Mouse (Mus musculus) brain, embryonic 14.5 days (tissue): ENCODE measurements around the gene Chpf. TPM values are rescaled to one million over a fixed set of nuclear protein-coding genes. Genes with fewer than 3 reads are reported as not detected.

ENCODE experiments used
- DNase-seq: peaks from one replicate; pipeline ENCODE4 v3.0.0-alpha.2; 2011; ENCODE audit warnings: low read depth
- CTCF ChIP-seq: fragments of 200-500 bp; IDR thresholded peaks from 2 replicates; pipeline ENCODE4 v1.5.1; 2012; ENCODE audit warnings: inconsistent platforms, mild to moderate bottlenecking, moderate library complexity, borderline replicate concordance; ENCODE audit not compliant: insufficient read depth, insufficient read length; ENCODE audit errors: extremely low read depth
- POLR2A ChIP-seq: fragments of 200-500 bp; IDR thresholded peaks from 2 replicates; pipeline ENCODE4 v1.6.1; 2012; ENCODE audit warnings: mild to moderate bottlenecking, inconsistent platforms, borderline replicate concordance; ENCODE audit not compliant: poor library complexity, insufficient read depth, insufficient read length, severe bottlenecking; ENCODE audit errors: extremely low read depth
- polyA plus RNA-seq: library from polyadenylated mRNA; depleted of rRNA; stranded (reverse); fragments of >200 nt; gene quantifications from 2 replicates; pipeline ENCODE4 v1.2.3, GENCODE M21; 2012

The Chpf gene
- polyA plus RNA-seq, 1 experiment = 78.3 TPM

DNA sequence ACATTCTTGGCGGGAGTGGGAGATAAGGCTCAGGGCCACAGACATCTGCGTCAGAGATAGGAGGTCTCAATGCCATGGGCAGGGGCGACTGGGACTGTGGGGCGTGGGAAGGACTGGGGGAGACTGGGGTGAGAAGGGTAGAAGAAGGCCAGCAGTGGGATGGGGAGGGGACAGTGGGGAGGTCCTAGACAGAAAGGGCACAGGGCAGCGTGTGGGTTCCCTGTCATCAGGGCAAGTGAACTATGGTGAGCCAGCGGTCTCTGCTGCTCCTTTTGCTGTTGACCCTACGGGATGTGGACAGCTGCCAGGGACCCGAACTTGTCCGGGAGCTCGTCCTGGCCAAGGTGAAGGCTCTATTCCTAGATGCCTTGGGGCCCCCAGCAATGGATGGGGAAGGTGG, 27.9 kb upstream of the Chpf start, which contains the start of gene Inha:
Gene Inha (plus strand): TSS at position 72 of the 400 bp plus-strand sequence.
- DNase-seq = no peak
- TF ChIP-seq CTCF = no peak

DNA sequence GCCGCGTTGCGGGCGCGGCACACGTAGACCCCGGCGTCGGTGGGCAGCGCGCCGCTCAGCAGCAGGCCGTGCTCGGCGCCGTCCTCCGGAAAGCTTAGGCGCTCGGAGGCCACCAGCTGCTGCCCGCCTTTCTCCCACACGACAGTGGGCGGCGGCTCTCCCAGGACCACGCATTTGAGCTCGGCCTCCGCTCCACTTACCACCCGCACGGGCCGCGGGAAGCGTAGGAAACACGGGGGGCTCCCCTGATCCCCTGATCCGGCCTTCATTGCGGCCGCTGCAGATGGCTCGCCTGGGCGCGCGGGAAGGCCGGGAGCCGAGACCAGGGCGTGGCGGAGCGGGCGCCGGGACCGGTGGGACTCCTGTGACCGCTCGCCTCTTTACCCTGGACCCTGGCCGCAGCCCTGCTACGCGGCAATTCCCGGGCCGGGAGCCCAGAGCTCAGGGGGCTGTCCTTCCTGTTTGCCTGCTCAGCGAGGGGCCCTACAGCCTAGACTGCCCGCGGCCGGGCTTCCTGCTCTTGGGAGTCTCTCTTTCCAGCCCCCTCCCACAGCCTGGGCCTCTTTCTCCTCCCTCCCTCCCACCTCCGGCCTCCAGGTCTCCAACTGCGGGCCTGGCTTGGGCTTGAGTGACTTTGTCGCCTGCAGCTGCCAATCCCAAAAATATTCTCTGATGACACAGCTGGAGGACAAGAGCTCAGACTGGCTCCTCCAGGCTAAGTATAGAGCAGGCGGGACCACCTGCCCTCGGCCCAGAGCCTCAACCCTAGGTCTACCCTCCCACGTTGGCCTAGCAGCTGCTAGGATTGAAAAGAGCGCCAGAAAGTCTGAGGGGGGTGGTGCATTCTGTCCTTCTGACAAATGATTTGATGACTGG, 27.1 kb upstream of the Chpf start, which contains the start of gene Obsl1:
Gene Obsl1 (minus strand): TSS at position 497 of the 876 bp plus-strand sequence.
- peak; percentile 28 for TF ChIP-seq POLR2A
- TF ChIP-seq CTCF = no peak
- DNase-seq = peak; percentile 78

DNA sequence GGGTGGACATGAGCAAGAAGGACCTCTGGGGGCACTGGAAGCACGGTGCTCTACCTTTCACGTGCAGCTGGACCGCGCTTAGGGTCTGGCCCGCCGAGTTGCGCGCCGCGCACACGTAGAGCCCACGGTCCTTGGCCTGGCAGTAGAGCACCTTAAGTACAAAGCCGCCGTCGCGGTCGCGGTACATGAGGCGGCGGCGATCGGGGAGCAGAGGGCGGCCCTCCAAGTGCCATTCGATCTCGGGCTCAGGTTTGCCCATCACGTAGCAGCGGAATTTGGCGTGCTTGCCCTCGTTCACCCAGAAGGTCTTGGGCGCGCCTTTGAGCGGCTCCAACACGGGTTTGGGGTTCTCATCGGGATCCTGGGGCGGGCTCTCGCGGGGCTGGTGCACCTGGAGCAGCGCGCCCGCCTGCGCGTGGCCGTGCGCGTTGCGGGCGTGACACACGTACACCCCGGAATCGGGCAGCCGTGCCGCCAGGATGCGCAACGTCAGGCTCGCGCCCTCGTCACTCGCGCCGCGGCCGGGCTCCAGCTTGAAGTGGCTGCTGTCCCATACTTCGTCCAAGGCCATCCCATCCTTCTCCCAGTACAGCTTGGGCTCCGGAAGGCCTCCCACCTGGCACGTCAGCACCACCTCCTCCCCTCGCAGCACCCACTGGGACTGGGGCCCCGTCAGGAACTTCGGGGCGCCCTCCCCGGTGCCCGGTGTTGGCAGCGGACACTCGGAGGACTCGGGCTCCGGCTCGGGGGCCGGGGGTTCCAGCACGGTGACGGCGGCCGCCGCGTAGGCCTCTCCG, 26.2 kb upstream of the Chpf start:
- peak; percentile 86 for DNase-seq
- no peak for TF ChIP-seq CTCF
- TF ChIP-seq POLR2A = peak; percentile 72

DNA sequence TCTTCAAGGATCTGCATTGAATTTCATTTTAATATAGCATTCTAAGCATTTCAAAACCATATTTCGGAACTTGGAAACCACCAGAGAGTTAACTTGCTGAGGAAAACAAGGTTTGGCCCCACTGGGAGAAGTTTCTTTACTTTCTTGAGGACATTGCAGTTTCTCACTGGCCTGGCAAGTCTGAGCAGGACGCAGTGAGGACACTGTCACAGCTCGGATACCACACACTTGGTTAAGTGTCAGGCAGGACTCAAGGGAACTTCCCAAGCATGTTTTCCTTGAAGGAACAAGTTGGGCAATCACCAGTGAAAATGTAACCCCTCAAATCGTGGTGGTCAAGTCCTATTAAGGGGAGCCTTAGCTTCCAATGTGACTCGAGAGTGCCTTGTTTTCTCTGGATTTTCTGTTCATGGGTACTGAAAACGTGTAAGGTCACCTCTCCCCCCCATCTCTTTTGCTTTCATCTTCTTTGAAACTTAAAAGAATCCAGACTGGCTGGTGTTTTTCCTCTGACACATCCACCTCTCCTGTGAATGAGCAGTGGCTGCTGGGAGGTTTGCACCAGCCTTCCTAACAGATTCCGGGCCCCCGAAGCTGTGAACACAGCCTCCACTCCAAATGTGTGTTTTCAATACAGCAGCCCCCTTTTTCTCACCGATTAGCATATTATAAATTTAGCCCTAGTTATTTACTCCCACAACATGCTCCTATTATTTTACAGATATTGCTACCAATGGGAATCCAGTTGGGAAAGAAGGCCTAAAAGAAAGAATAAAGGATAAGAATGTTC, 25.3 kb upstream of the Chpf start:
- TF ChIP-seq POLR2A = no peak
- no peak for TF ChIP-seq CTCF

GRCm38 (mm10) chr1:75503651-75503980, 24.5 kb upstream of the Chpf start:
- TF ChIP-seq POLR2A (no peak), CTCF (no peak)
- no peak for DNase-seq

More for the DNA sequence above, 25.3 kb upstream of the Chpf start:
- DNase-seq = no peak

- TF ChIP-seq POLR2A = no peak
- no peak for TF ChIP-seq CTCF
- no peak for DNase-seq
These were observed 24.0 kb upstream of the Chpf start for GRCm38 (mm10) chr1:75502945-75503650.

GRCm38 (mm10) chr1:75501905-75502304, 22.8 kb upstream of the Chpf start:
- no peak for TF ChIP-seq POLR2A
- no peak for TF ChIP-seq CTCF
- no peak for DNase-seq

GRCm38 (mm10) chr1:75499441-75499840, 20.3 kb upstream of the Chpf start:
- DNase-seq = no peak
- TF ChIP-seq CTCF (peak; percentile 25; the same call in 1 of the 2 replicates), POLR2A (no peak)

DNA sequence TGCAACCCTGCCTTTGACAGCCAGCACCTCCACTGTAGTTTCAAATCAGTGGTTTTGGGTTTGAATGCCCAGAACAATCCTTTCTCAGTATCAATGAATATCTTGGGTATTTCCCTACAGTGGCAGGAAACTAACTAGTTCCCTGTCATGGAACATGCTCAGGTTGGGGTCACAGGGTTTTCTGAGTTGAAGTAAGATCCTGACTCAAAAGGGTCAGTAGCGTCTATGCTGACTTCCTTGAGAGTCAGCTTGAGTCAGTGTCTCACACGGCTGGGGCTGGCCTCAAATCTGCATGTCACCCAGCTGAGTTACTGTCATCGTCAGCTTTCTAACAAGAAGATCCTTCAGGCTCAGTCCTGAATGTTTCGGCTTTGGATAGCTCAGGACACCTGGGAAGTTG, 19.8 kb upstream of the Chpf start:
- no peak for DNase-seq
- no peak for TF ChIP-seq POLR2A

DNA sequence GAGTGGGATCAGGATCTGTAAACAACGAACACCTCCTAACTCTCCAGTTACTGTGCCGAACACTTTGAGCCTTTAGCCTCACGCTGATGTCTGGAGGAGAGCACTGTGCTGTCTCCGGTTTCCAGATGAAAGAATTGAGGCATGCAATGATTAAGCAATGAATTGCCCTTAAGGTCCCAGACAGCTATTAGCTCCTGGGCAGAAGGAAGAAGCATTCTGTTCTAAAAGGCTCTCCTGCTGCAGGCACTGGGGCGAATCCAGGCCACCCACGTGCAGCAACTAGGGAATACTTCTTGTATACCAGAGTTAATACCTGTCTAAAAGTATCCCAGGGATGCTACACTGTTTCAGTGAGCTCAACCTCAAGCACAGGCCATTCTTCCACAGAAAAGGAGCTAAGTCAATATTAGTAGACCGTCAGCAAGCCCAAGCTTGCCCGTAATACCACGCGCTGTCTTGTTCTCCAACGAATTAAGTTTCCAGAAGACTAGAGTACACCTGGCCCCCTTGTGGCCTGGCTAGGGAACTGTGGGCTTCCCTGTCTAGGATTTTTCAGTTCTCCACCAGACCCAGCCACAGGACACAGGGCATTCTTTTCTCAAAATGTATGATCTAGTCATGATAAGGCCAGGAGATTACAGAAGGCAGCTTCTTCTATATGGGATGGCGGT, 15.9 kb upstream of the Chpf start:
- peak; percentile 67 for DNase-seq

More for the DNA sequence above, 15.9 kb upstream of the Chpf start:
- TF ChIP-seq CTCF = peak; percentile 83
- no peak for TF ChIP-seq POLR2A
